Mouse (Mus musculus): ENCODE measurements at regions not wholly inside any gene's neighbourhood (a gene's known extent, or its start where the extent isn't known, plus 50 kb on each side); places are given as distances from the start of the nearest gene placed in this dataset.

- ATAC-seq: peak; percentile 11; the same call in 1 of the 2 replicates
- WGBS: 71% methylated on average over 6 of the region's 6 CpGs
- H3K9me3 ChIP-seq (replicated peaks): no peaks in the 10 kb centered on the region
- H3K27ac ChIP-seq: no peak overlapping the region
- H3K4me2 ChIP-seq: no peak overlapping the region
- H3K4me1 ChIP-seq: peaks cover 28% of the 10 kb centered on the region
- no peaks in the 10 kb centered on the region for H3K36me3 ChIP-seq (ENCODE audit: poor library complexity, severe bottlenecking)
- no peak overlapping the region for H3K9ac ChIP-seq
- H3K4me3 ChIP-seq: no peak overlapping the region
- no peaks in the 10 kb centered on the region for H3K27me3 ChIP-seq
Observed at GRCm38 (mm10) chr3:38569001-38569400, 84.4 kb upstream of the Ankrd50 start.

GRCm38 (mm10) chr3:38568596-38568975 is 83.9 kb upstream of the Ankrd50 start:
- H3K27ac ChIP-seq: 0 out of 2 replicates have a peak overlapping the region, but pooled peaks have one; percentile 4
- 15% methylated on average over 2 of the region's 2 CpGs for WGBS
- peak; percentile 53 for ATAC-seq

DNA sequence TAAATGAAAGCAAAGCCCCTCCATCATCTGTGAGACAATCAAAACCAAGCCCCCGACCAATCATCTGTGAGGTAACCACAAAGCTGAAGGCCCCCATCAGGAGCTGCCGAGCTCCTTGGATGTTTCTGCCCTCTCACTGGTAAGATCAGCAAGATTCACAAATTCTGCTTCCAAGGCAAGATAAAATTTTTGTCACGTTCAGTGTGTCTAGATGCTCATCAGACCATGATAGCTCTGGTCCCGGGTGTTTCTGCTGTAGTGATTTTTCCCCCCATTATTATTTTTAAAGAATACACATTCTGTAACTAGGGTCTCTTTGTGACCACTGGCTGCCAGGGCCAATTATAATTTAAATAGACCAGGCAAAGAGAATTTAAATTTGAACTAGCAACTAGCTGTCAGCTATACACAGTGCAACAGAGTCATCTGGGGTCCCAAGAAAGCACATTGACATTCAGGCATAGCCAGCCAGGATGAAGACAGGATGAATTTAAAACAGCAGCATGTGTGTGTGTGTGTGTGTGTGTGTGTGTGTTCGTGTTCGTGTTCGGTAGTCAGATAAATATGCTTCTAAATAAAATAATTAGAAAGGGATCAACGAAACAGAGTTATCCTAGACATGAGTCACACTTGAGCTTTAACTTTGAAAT is 83.4 kb upstream of the Ankrd50 start:
- Histone ChIP-seq H3K4me1 (peaks cover 28% of the 10 kb centered on the region), H3K36me3 (ENCODE audit: poor library complexity, severe bottlenecking) (no peaks in the 10 kb centered on the region), H3K27ac (0 out of 2 replicates have a peak overlapping the region, but pooled peaks have one; percentile 4), H3K4me3 (no peak overlapping the region), H3K27me3 (no peaks in the 10 kb centered on the region), H3K9me3 (replicated peaks) (no peaks in the 10 kb centered on the region), H3K9ac (no peak overlapping the region), H3K4me2 (0 out of 2 replicates have a peak overlapping the region, but pooled peaks have one; percentile 10)
- ATAC-seq: peak; percentile 81
- 22% methylated on average over 8 of the region's 8 CpGs for WGBS

More at GRCm38 (mm10) chr3:38568596-38568975, 83.9 kb upstream of the Ankrd50 start:
- Histone ChIP-seq H3K36me3 (ENCODE audit: poor library complexity, severe bottlenecking) (no peaks in the 10 kb centered on the region), H3K4me3 (no peak overlapping the region), H3K27me3 (no peaks in the 10 kb centered on the region), H3K4me1 (peaks cover 28% of the 10 kb centered on the region), H3K9ac (no peak overlapping the region), H3K4me2 (0 out of 2 replicates have a peak overlapping the region, but pooled peaks have one; percentile 10), H3K9me3 (replicated peaks) (no peaks in the 10 kb centered on the region)

GRCm38 (mm10) chr3:38566576-38566975 is 81.9 kb upstream of the Ankrd50 start:
- peaks cover 28% of the 10 kb centered on the region for H3K4me1 ChIP-seq
- no peak overlapping the region for H3K27ac ChIP-seq
- H3K36me3 ChIP-seq (ENCODE audit: poor library complexity, severe bottlenecking): no peaks in the 10 kb centered on the region

GRCm38 (mm10) chr3:38564844-38565243 is 80.2 kb upstream of the Ankrd50 start:
- no peak for ATAC-seq
- Histone ChIP-seq H3K9ac (no peak overlapping the region), H3K9me3 (replicated peaks) (no peaks in the 10 kb centered on the region), H3K36me3 (ENCODE audit: poor library complexity, severe bottlenecking) (no peaks in the 10 kb centered on the region), H3K27me3 (no peaks in the 10 kb centered on the region), H3K4me1 (peaks cover 28% of the 10 kb centered on the region), H3K4me3 (no peak overlapping the region), H3K4me2 (no peak overlapping the region), H3K27ac (no peak overlapping the region)
- 20% methylated on average over 2 of the region's 2 CpGs for WGBS

More at GRCm38 (mm10) chr3:38566576-38566975, 81.9 kb upstream of the Ankrd50 start:
- Histone ChIP-seq H3K27me3 (no peaks in the 10 kb centered on the region), H3K4me2 (no peak overlapping the region), H3K9me3 (replicated peaks) (no peaks in the 10 kb centered on the region), H3K9ac (no peak overlapping the region), H3K4me3 (no peak overlapping the region)
- 94% methylated on average over 2 of the region's 2 CpGs for WGBS
- ATAC-seq: no peak

DNA sequence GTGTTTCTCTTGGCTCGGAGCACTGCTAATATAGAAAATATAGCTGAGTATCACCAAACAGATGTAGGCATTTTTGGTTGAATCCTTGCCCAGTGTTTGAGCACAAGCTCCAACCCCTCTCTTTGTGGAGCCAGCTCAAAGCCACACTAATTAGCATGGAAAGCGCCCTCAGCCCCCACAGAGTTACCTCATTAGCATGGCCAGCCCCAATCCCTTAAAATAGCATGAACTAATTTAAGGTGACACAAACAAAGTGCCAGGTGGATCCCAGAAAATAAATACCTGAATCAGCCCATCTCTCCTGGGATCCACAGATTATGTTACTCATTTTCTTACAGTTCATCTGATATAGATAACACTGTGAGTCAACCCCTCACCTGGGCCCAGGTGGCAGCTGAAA is 79.7 kb upstream of the Ankrd50 start:
- H3K4me1 ChIP-seq: peaks cover 28% of the 10 kb centered on the region
- ATAC-seq: peak; percentile 71
- WGBS: 22% methylated on average over 2 of the region's 2 CpGs

DNA sequence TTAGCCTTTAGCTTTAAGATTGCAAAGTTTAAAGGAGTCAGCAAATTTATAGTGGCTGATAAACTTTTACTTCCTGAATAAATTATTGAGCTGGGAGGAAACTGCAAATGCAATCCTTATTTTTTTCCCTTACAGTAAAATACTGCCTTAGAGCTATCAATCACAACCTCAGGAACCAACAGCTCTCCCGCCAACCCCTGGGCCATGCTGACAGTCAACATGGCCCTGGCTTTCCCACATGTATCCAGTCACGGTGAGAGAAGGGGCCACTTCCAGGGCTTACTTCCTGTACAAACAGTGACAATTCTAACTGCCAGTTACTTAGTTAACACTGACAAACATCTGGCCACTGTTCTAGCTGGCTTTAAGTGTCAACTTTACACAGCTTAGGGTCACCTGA is 76.5 kb upstream of the Ankrd50 start:
- Histone ChIP-seq H3K4me3 (no peak overlapping the region), H3K27ac (no peak overlapping the region), H3K4me2 (no peak overlapping the region), H3K4me1 (peaks cover 9% of the 10 kb centered on the region; the same call in 1 of the 2 replicates), H3K36me3 (ENCODE audit: poor library complexity, severe bottlenecking) (no peaks in the 10 kb centered on the region), H3K27me3 (no peaks in the 10 kb centered on the region), H3K9ac (no peak overlapping the region), H3K9me3 (replicated peaks) (no peaks in the 10 kb centered on the region)
- no peak for ATAC-seq
- 80% methylated on average over 2 of the region's 2 CpGs for WGBS

More for the DNA sequence above, 79.7 kb upstream of the Ankrd50 start:
- Histone ChIP-seq H3K36me3 (ENCODE audit: poor library complexity, severe bottlenecking) (no peaks in the 10 kb centered on the region), H3K4me2 (no peak overlapping the region), H3K27me3 (no peaks in the 10 kb centered on the region), H3K9ac (no peak overlapping the region), H3K9me3 (replicated peaks) (no peaks in the 10 kb centered on the region), H3K4me3 (no peak overlapping the region), H3K27ac (no peak overlapping the region)

DNA sequence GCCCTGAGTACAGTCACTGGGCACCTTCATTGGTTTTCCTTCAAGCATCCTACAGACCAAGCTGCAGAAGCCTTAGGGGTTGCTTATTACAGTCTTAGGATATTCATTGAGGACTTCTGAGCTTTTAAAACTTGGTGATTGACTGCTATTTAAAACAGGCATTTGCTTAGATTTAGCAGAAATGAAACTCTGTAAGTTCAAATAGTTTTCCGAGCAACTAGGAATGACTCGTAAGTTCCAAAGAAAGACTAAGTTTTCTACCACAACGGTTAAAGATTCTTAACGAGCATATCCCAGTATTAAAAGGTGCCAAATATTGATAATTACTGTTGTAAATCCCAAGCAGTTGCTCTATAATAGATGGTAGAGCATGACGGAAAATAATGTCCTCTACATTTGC is 71.3 kb upstream of the Ankrd50 start:
- WGBS: 72% methylated on average over 5 of the region's 5 CpGs
- Histone ChIP-seq H3K4me3 (no peak overlapping the region), H3K9me3 (replicated peaks) (no peaks in the 10 kb centered on the region), H3K36me3 (ENCODE audit: poor library complexity, severe bottlenecking) (no peaks in the 10 kb centered on the region), H3K4me1 (peaks cover 11% of the 10 kb centered on the region; the same call in 1 of the 2 replicates), H3K4me2 (no peak overlapping the region), H3K27ac (no peak overlapping the region), H3K9ac (no peak overlapping the region), H3K27me3 (no peaks in the 10 kb centered on the region)
- no peak for ATAC-seq

DNA sequence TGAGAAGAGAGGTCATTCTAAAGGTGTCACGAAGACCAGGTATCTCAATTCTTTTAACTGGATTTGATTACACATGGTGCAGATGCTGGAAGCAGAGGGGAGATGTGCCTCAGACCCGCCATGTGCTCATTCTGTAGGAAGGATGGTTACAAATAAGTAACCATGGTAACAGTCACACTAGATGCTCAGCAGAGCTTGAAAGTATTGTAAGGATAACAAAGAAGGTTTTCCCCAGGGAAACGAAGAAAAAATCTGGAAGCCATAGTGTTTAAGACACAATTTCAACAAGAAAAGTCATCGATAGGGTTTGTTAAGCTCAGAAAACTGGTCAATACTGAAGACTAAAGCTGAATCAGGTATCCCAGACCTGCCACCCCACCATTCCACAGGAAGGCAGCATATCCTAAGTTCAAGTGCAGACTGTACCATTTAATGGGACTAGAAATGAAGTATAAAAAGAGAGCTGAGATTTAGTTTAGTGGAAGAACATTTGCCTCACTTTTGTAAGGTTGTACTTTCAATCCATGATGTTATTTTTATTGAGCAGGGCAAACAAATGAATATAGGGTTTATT is 68.9 kb upstream of the Ankrd50 start:
- H3K4me2 ChIP-seq: no peak overlapping the region
- no peaks in the 10 kb centered on the region for H3K9me3 ChIP-seq (replicated peaks)
- H3K36me3 ChIP-seq (ENCODE audit: poor library complexity, severe bottlenecking): no peaks in the 10 kb centered on the region
- ATAC-seq: peak; percentile 87
- H3K9ac ChIP-seq: no peak overlapping the region
- H3K27me3 ChIP-seq: no peaks in the 10 kb centered on the region
- 14% methylated on average over 4 of the region's 4 CpGs for WGBS
- peaks cover 11% of the 10 kb centered on the region; the same call in 1 of the 2 replicates for H3K4me1 ChIP-seq
- H3K27ac ChIP-seq: no peak overlapping the region
- H3K4me3 ChIP-seq: no peak overlapping the region

DNA sequence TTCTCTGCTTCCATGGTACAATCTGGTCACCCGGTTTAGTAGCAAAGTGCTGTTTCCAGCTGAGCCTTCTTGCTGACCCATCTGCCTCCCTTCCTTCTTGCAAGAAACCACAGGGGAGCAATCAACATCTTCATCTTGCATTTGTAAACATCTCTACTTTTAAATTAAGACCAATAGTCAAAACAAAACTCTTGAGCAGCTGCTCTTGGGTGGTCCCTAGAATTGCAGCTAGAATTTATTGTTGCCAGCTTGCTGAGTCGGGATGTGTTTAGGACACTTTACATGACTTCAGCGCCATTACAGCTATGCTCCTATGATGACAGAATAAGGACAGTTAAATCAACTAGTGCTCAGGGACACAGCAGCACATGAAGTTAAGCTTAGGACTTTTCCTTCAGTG is 62.4 kb upstream of the Ankrd50 start:
- no peak for ATAC-seq

DNA sequence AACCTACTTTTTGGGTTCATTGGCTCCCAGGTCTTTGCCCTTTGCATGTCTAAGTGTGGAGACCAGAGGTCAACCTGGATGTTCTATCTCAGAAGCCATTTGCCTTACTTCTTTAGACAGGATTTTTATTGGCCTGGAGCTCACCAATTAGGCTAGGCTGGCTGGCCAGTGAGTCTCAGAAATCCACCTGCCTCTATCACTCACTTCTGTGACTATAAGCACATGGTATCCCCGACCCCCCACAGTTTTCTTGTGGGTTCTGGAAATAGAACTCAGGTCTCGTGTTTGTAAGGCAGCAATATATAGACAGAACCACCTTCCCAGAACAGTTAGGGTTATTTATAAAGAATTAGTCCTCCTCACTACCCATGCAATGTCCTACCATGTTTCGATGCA is 60.9 kb upstream of the Ankrd50 start:
- Histone ChIP-seq H3K4me3 (no peak overlapping the region), H3K27me3 (no peaks in the 10 kb centered on the region), H3K36me3 (ENCODE audit: poor library complexity, severe bottlenecking) (no peaks in the 10 kb centered on the region), H3K4me1 (no peaks in the 10 kb centered on the region), H3K9ac (no peak overlapping the region), H3K27ac (no peak overlapping the region), H3K4me2 (no peak overlapping the region), H3K9me3 (replicated peaks) (no peaks in the 10 kb centered on the region)
- WGBS: 83% methylated on average over 3 of the region's 3 CpGs
- ATAC-seq: no peak

More for the DNA sequence above, 62.4 kb upstream of the Ankrd50 start:
- H3K9ac ChIP-seq: no peak overlapping the region
- H3K9me3 ChIP-seq (replicated peaks): no peaks in the 10 kb centered on the region
- no peak overlapping the region for H3K27ac ChIP-seq
- no peaks in the 10 kb centered on the region for H3K27me3 ChIP-seq
- H3K4me2 ChIP-seq: no peak overlapping the region
- H3K36me3 ChIP-seq (ENCODE audit: poor library complexity, severe bottlenecking): no peaks in the 10 kb centered on the region
- WGBS: 80% methylated on average over 3 of the region's 3 CpGs
- H3K4me3 ChIP-seq: no peak overlapping the region
- H3K4me1 ChIP-seq: no peaks in the 10 kb centered on the region

- Histone ChIP-seq H3K9me3 (replicated peaks) (no peaks in the 10 kb centered on the region), H3K9ac (no peak overlapping the region), H3K4me3 (no peak overlapping the region), H3K27ac (no peak overlapping the region), H3K4me1 (no peaks in the 10 kb centered on the region), H3K27me3 (no peaks in the 10 kb centered on the region), H3K36me3 (ENCODE audit: poor library complexity, severe bottlenecking) (no peaks in the 10 kb centered on the region), H3K4me2 (no peak overlapping the region)
- no peak for ATAC-seq
- 91% methylated on average over 4 of the region's 4 CpGs for WGBS
Observed at GRCm38 (mm10) chr3:38544718-38545500, 60.3 kb upstream of the Ankrd50 start.
